Mouse (Mus musculus) midbrain, embryonic 15.5 days (tissue): ENCODE measurements around the gene Cep41. TPM values are rescaled to one million over a fixed set of nuclear protein-coding genes. Genes with fewer than 3 reads are reported as not detected.

Experiments used
- ATAC-seq: fragments of 200-750 bp; cut with Nextera tagmentation; replicated peaks from 2 replicates; pipeline ENCODE4 v1.8.0; 2017; ENCODE audit warnings: moderate TSS enrichment
- H3K27ac ChIP-seq: fragments of 300-500 bp; sonication (generic); 2 replicates; pipeline ENCODE4 v1.5.1; 2015; ENCODE audit warnings: mild to moderate bottlenecking, inconsistent platforms
- H3K27me3 ChIP-seq: fragments of 300-500 bp; sonication (generic); replicated peaks from 2 replicates; pipeline ENCODE4 v1.6.1; 2015; ENCODE audit warnings: inconsistent platforms
- H3K36me3 ChIP-seq: fragments of 300-500 bp; sonication (generic); replicated peaks from 2 replicates; pipeline ENCODE4 v1.6.1; 2015; ENCODE audit warnings: inconsistent platforms
- H3K4me1 ChIP-seq: fragments of 300-500 bp; sonication (generic); 2 replicates; pipeline ENCODE4 v1.6.1; 2015; ENCODE audit warnings: inconsistent platforms
- H3K4me2 ChIP-seq: fragments of 300-500 bp; sonication (generic); 2 replicates; pipeline ENCODE4 v1.6.1; 2015; ENCODE audit warnings: inconsistent platforms, mild to moderate bottlenecking, moderate library complexity
- H3K4me3 ChIP-seq: fragments of 300-500 bp; sonication (generic); 2 replicates; pipeline ENCODE4 v1.5.1; 2015; ENCODE audit warnings: mild to moderate bottlenecking, inconsistent platforms
- H3K9ac ChIP-seq: fragments of 300-500 bp; sonication (generic); 2 replicates; pipeline ENCODE4 v1.6.1; 2015; ENCODE audit warnings: mild to moderate bottlenecking, inconsistent platforms
- H3K9me3 ChIP-seq: fragments of 300-500 bp; sonication (generic); 2 replicates; pipeline ENCODE4 v1.6.1; 2016; ENCODE audit warnings: inconsistent platforms
- WGBS: fragments of 180-500 bp; shearing (Covaris S2); methylation state at CpG from one replicate; pipeline ENCODE4 v1.1.7; 2015; ENCODE audit warnings: mixed read lengths; 5-methylcytosine and 5-hydroxymethylcytosine counted together
- polyA plus RNA-seq: library from polyadenylated mRNA; unstranded; fragments of >200 nt; fragmentation: Nextera tagmentation; extraction: Ambion mirVana; gene quantifications from 2 replicates; pipeline ENCODE4 v1.2.1, GENCODE M21; 2015

Gene Cep41
- 13.6 and 14.0 TPM in 2 replicates for polyA plus RNA-seq

GRCm38 (mm10) chr6:30693350-30693991 is at the start of gene Cep41:
Cep41 (minus strand) TSS chr6:30693749.
- no peaks in the 10 kb centered on the region for H3K27me3 ChIP-seq
- no peaks in the 10 kb centered on the region for H3K9me3 ChIP-seq
- WGBS, result under 1% methylated on average over 52 of the region's 52 CpGs
- H3K4me2 ChIP-seq, result peak within 1 kb of the TSS; percentile 73
- H3K9ac ChIP-seq, result peak within 1 kb of the TSS; percentile 64
- peak within 1 kb of the TSS; percentile 71 for H3K4me3 ChIP-seq
- H3K36me3 ChIP-seq, result no peaks in the 10 kb centered on the region
- ATAC-seq, result peak; percentile 99
- H3K27ac ChIP-seq, result peak within 1 kb of the TSS; percentile 96
- peaks cover 19% of the 10 kb centered on the region for H3K4me1 ChIP-seq

- peak overlapping the region; percentile 51 for H3K4me2 ChIP-seq
- whole genome bisulfite sequencing, result 44% methylated on average over 10 of the region's 10 CpGs
- H3K9ac ChIP-seq, result peak overlapping the region; percentile 76
- H3K9me3 ChIP-seq, result no peaks in the 10 kb centered on the region
- no peak for ATAC-seq
- peak overlapping the region; percentile 92 for H3K27ac ChIP-seq
- H3K36me3 ChIP-seq, result peaks cover 14% of the 10 kb centered on the region; the same call in 1 of the 2 replicates
- no peaks in the 10 kb centered on the region for H3K27me3 ChIP-seq
- H3K4me1 ChIP-seq, result peaks cover 10% of the 10 kb centered on the region
- peak overlapping the region; percentile 67 for H3K4me3 ChIP-seq
Measured at GRCm38 (mm10) chr6:30739177-30739747, 45.7 kb upstream of the Cep41 start.

- peak overlapping the region; percentile 67 for H3K4me3 ChIP-seq
- H3K27ac ChIP-seq, result peak overlapping the region; percentile 92
- no peaks in the 10 kb centered on the region for H3K9me3 ChIP-seq
- peaks cover 17% of the 10 kb centered on the region for H3K4me1 ChIP-seq
- 50% methylated on average over 20 of the region's 20 CpGs for WGBS
- H3K9ac ChIP-seq, result peak overlapping the region; percentile 76
- no peaks in the 10 kb centered on the region for H3K27me3 ChIP-seq
- H3K36me3 ChIP-seq, result peaks cover 8% of the 10 kb centered on the region; the same call in 1 of the 2 replicates
- H3K4me2 ChIP-seq, result peak overlapping the region; percentile 51
- no peak for ATAC-seq
Measured at GRCm38 (mm10) chr6:30738464-30739006, 45.0 kb upstream of the Cep41 start.

- peaks cover 25% of the 10 kb centered on the region for H3K4me1 ChIP-seq
- WGBS, result 57% methylated on average over 62 of the region's 66 CpGs
- peaks cover 4% of the 10 kb centered on the region; the same call in 1 of the 2 replicates for H3K36me3 ChIP-seq
- peak; percentile 82 for ATAC-seq
- H3K4me2 ChIP-seq, result peak overlapping the region; percentile 51
- no peaks in the 10 kb centered on the region for H3K9me3 ChIP-seq
- H3K4me3 ChIP-seq, result peak overlapping the region; percentile 67
- peak overlapping the region; percentile 92 for H3K27ac ChIP-seq
- H3K9ac ChIP-seq, result peak overlapping the region; percentile 76
- H3K27me3 ChIP-seq, result no peaks in the 10 kb centered on the region
Measured at GRCm38 (mm10) chr6:30737548-30738463, 44.3 kb upstream of the Cep41 start.

- H3K4me3 ChIP-seq, result peak overlapping the region; percentile 67
- H3K27me3 ChIP-seq, result no peaks in the 10 kb centered on the region
- peak overlapping the region; percentile 92 for H3K27ac ChIP-seq
- WGBS, result 52% methylated on average over 29 of the region's 29 CpGs
- H3K9ac ChIP-seq, result peak overlapping the region; percentile 76
- no peaks in the 10 kb centered on the region for H3K9me3 ChIP-seq
- ATAC-seq, result peak; percentile 77
- H3K4me1 ChIP-seq, result peaks cover 27% of the 10 kb centered on the region
- H3K4me2 ChIP-seq, result peak overlapping the region; percentile 51
- no peaks in the 10 kb centered on the region for H3K36me3 ChIP-seq
Measured at GRCm38 (mm10) chr6:30736864-30737547, 43.5 kb upstream of the Cep41 start.

GRCm38 (mm10) chr6:30736372-30736762 is 42.8 kb upstream of the Cep41 start:
- 0 out of 2 replicates have a peak overlapping the region, but pooled peaks have one; percentile 67 for H3K4me3 ChIP-seq
- H3K9ac ChIP-seq, result no peak overlapping the region
- H3K4me1 ChIP-seq, result peaks cover 27% of the 10 kb centered on the region
- peak overlapping the region; percentile 51 for H3K4me2 ChIP-seq
- ATAC-seq, result no peak
- no peaks in the 10 kb centered on the region for H3K27me3 ChIP-seq
- H3K36me3 ChIP-seq, result no peaks in the 10 kb centered on the region
- WGBS, result 57% methylated on average over 13 of the region's 13 CpGs
- H3K27ac ChIP-seq, result peak overlapping the region; percentile 92
- no peaks in the 10 kb centered on the region for H3K9me3 ChIP-seq

- no peaks in the 10 kb centered on the region for H3K9me3 ChIP-seq
- ATAC-seq, result no peak
- no peak overlapping the region for H3K9ac ChIP-seq
- peak overlapping the region; percentile 92 for H3K27ac ChIP-seq
- no peaks in the 10 kb centered on the region for H3K27me3 ChIP-seq
- H3K4me2 ChIP-seq, result peak overlapping the region; percentile 51
- 52% methylated on average over 15 of the region's 15 CpGs for WGBS
- no peaks in the 10 kb centered on the region for H3K36me3 ChIP-seq
- H3K4me1 ChIP-seq, result peaks cover 27% of the 10 kb centered on the region
- H3K4me3 ChIP-seq, result no peak overlapping the region
Measured at GRCm38 (mm10) chr6:30735728-30736371, 42.3 kb upstream of the Cep41 start.

GRCm38 (mm10) chr6:30734988-30735727 is 41.6 kb upstream of the Cep41 start:
- no peaks in the 10 kb centered on the region for H3K36me3 ChIP-seq
- H3K4me3 ChIP-seq, result no peak overlapping the region
- peak overlapping the region; percentile 92 for H3K27ac ChIP-seq
- no peak for ATAC-seq
- no peak overlapping the region for H3K9ac ChIP-seq
- H3K27me3 ChIP-seq, result no peaks in the 10 kb centered on the region
- peak overlapping the region; percentile 28 for H3K4me2 ChIP-seq
- 54% methylated on average over 22 of the region's 22 CpGs for WGBS
- no peaks in the 10 kb centered on the region for H3K9me3 ChIP-seq
- peaks cover 27% of the 10 kb centered on the region for H3K4me1 ChIP-seq

- Histone ChIP-seq H3K9me3 (no peaks in the 10 kb centered on the region), H3K9ac (no peak overlapping the region), H3K27me3 (no peaks in the 10 kb centered on the region), H3K36me3 (no peaks in the 10 kb centered on the region), H3K4me1 (peaks cover 27% of the 10 kb centered on the region), H3K4me3 (no peak overlapping the region), H3K27ac (no peak overlapping the region; the same call in 1 of the 2 replicates), H3K4me2 (no peak overlapping the region)
- 58% methylated on average over 6 of the region's 6 CpGs for WGBS
- no peak for ATAC-seq
Measured at GRCm38 (mm10) chr6:30734465-30734864, 40.9 kb upstream of the Cep41 start.

- 41% methylated on average over 18 of the region's 18 CpGs for WGBS
- Histone ChIP-seq H3K4me2 (no peak overlapping the region), H3K9ac (no peak overlapping the region), H3K4me3 (no peak overlapping the region), H3K4me1 (peaks cover 27% of the 10 kb centered on the region), H3K36me3 (no peaks in the 10 kb centered on the region), H3K27ac (no peak overlapping the region), H3K27me3 (no peaks in the 10 kb centered on the region), H3K9me3 (no peaks in the 10 kb centered on the region)
- ATAC-seq, result no peak
Measured at GRCm38 (mm10) chr6:30732571-30733130, 39.1 kb upstream of the Cep41 start.
